Mouse (Mus musculus): Measurements from ENCODE around the gene Plp2. TPM values are rescaled to one million over a fixed set of nuclear protein-coding genes. Genes with fewer than 3 reads are reported as not detected.

The Plp2 gene
- polyA plus RNA-seq, 1 experiment: 72.2 TPM

- WGBS: 73% methylated on average over 3 of the region's 3 CpGs
- Histone ChIP-seq H3K4me1 (ENCODE audit: control insufficient read depth, insufficient read depth, low read length) (no peaks in the 10 kb centered on the region), H3K4me3 (ENCODE audit: insufficient read depth, low read depth, low read length) (no peak overlapping the region), H3K27ac (ENCODE audit: insufficient read depth, low read depth, low read length) (no peak overlapping the region), H3K36me3 (ENCODE audit: control insufficient read depth, insufficient read depth, low read length) (peaks cover 2% of the 10 kb centered on the region; the same call in 1 of the 2 replicates), H3K27me3 (replicated peaks; ENCODE audit: control insufficient read depth, insufficient read depth, low read length) (no peaks in the 10 kb centered on the region)
- DNase-seq: peak; percentile 20
- TF ChIP-seq CTCF (conservative IDR thresholded peaks at IDR 0.05; ENCODE audit: insufficient read depth, insufficient read length, low read depth, low read length) (no peak), POLR2A (IDR thresholded peaks at IDR 0.05; ENCODE audit: low read depth, low read length) (no peak)
Observed at GRCm38 (mm10) chrX:7662936-7663335, 8.3 kb downstream of the Plp2 start.

GRCm38 (mm10) chrX:7661086-7661485, 10.1 kb downstream of the Plp2 start:
- Histone ChIP-seq H3K4me1 (ENCODE audit: control insufficient read depth, insufficient read depth, low read length) (no peaks in the 10 kb centered on the region; the same call in 1 of the 2 replicates), H3K36me3 (ENCODE audit: control insufficient read depth, insufficient read depth, low read length) (no peaks in the 10 kb centered on the region), H3K27ac (ENCODE audit: insufficient read depth, low read depth, low read length) (no peak overlapping the region), H3K27me3 (replicated peaks; ENCODE audit: control insufficient read depth, insufficient read depth, low read length) (no peaks in the 10 kb centered on the region), H3K4me3 (ENCODE audit: insufficient read depth, low read depth, low read length) (no peak overlapping the region)
- no peak for DNase-seq
- WGBS: 72% methylated on average over 4 of the region's 4 CpGs
- TF ChIP-seq CTCF (conservative IDR thresholded peaks at IDR 0.05; ENCODE audit: insufficient read depth, insufficient read length, low read depth, low read length): no peak
- no peak for TF ChIP-seq POLR2A (IDR thresholded peaks at IDR 0.05; ENCODE audit: low read depth, low read length)

- Histone ChIP-seq H3K4me3 (ENCODE audit: insufficient read depth, low read depth, low read length) (0 out of 2 replicates have a peak overlapping the region, but pooled peaks have one; percentile 3), H3K27ac (ENCODE audit: insufficient read depth, low read depth, low read length) (peak overlapping the region; percentile 22), H3K4me1 (ENCODE audit: control insufficient read depth, insufficient read depth, low read length) (no peaks in the 10 kb centered on the region; the same call in 1 of the 2 replicates), H3K27me3 (replicated peaks; ENCODE audit: control insufficient read depth, insufficient read depth, low read length) (no peaks in the 10 kb centered on the region), H3K36me3 (ENCODE audit: control insufficient read depth, insufficient read depth, low read length) (no peaks in the 10 kb centered on the region)
- 31% methylated on average over 11 of the region's 11 CpGs for WGBS
- peak; percentile 72 for DNase-seq
- TF ChIP-seq POLR2A (IDR thresholded peaks at IDR 0.05; ENCODE audit: low read depth, low read length) (no peak), CTCF (conservative IDR thresholded peaks at IDR 0.05; ENCODE audit: insufficient read depth, insufficient read length, low read depth, low read length) (no peak)
Observed at GRCm38 (mm10) chrX:7658785-7659589, 12.2 kb downstream of the Plp2 start.

- H3K27ac ChIP-seq (ENCODE audit: insufficient read depth, low read depth, low read length): peak overlapping the region; percentile 22
- DNase-seq: peak; percentile 87
- no peaks in the 10 kb centered on the region for H3K27me3 ChIP-seq (replicated peaks; ENCODE audit: control insufficient read depth, insufficient read depth, low read length)
- no peak for TF ChIP-seq CTCF (conservative IDR thresholded peaks at IDR 0.05; ENCODE audit: insufficient read depth, insufficient read length, low read depth, low read length)
- TF ChIP-seq POLR2A (IDR thresholded peaks at IDR 0.05; ENCODE audit: low read depth, low read length): no peak
- no peaks in the 10 kb centered on the region; the same call in 1 of the 2 replicates for H3K4me1 ChIP-seq (ENCODE audit: control insufficient read depth, insufficient read depth, low read length)
- 6% methylated on average over 15 of the region's 15 CpGs for WGBS
- peak overlapping the region; percentile 38 for H3K4me3 ChIP-seq (ENCODE audit: insufficient read depth, low read depth, low read length)
- H3K36me3 ChIP-seq (ENCODE audit: control insufficient read depth, insufficient read depth, low read length): no peaks in the 10 kb centered on the region
Observed at GRCm38 (mm10) chrX:7658031-7658784, 13.0 kb downstream of the Plp2 start.

- H3K4me3 ChIP-seq (ENCODE audit: insufficient read depth, low read depth, low read length): peak within 1 kb of the TSS; percentile 69
- H3K27ac ChIP-seq (ENCODE audit: insufficient read depth, low read depth, low read length): peak within 1 kb of the TSS; percentile 59
- H3K4me1 ChIP-seq (ENCODE audit: control insufficient read depth, insufficient read depth, low read length): no peaks in the 10 kb centered on the region; the same call in 1 of the 2 replicates
- WGBS: under 1% methylated on average over 26 of the region's 26 CpGs
- no peaks in the 10 kb centered on the region for H3K27me3 ChIP-seq (replicated peaks; ENCODE audit: control insufficient read depth, insufficient read depth, low read length)
- DNase-seq: peak; percentile 76
- TF ChIP-seq CTCF (conservative IDR thresholded peaks at IDR 0.05; ENCODE audit: insufficient read depth, insufficient read length, low read depth, low read length): no peak
- no peak for TF ChIP-seq POLR2A (IDR thresholded peaks at IDR 0.05; ENCODE audit: low read depth, low read length)
- H3K36me3 ChIP-seq (ENCODE audit: control insufficient read depth, insufficient read depth, low read length): no peaks in the 10 kb centered on the region
Observed at GRCm38 (mm10) chrX:7657221-7657639, 14.0 kb downstream of the Plp2 start, which contains the start of gene Prickle3. Prickle3 (plus strand) TSS chrX:7657260.

- peak; percentile 73 for TF ChIP-seq POLR2A (IDR thresholded peaks at IDR 0.05; ENCODE audit: low read depth, low read length)
- TF ChIP-seq CTCF (conservative IDR thresholded peaks at IDR 0.05; ENCODE audit: insufficient read depth, insufficient read length, low read depth, low read length): no peak; the same call in 1 of the 2 replicates
- Histone ChIP-seq H3K4me1 (ENCODE audit: control insufficient read depth, insufficient read depth, low read length) (peaks cover 4% of the 10 kb centered on the region; the same call in 1 of the 2 replicates), H3K27me3 (replicated peaks; ENCODE audit: control insufficient read depth, insufficient read depth, low read length) (no peaks in the 10 kb centered on the region), H3K4me3 (ENCODE audit: insufficient read depth, low read depth, low read length) (peak overlapping the region; percentile 68), H3K27ac (ENCODE audit: insufficient read depth, low read depth, low read length) (peak overlapping the region; percentile 94), H3K36me3 (ENCODE audit: control insufficient read depth, insufficient read depth, low read length) (no peaks in the 10 kb centered on the region)
- peak; percentile 95 for DNase-seq
- under 1% methylated on average over 25 of the region's 25 CpGs for WGBS
Observed at GRCm38 (mm10) chrX:7648671-7649304, 22.4 kb downstream of the Plp2 start.

All from kidney, adult 2 months (tissue).